Mouse (Mus musculus): Measurements from ENCODE around the gene Trpm3. TPM values are rescaled to one million over a fixed set of nuclear protein-coding genes. Genes with fewer than 3 reads are reported as not detected.

Gene Trpm3
- total RNA-seq, 2 experiments from 2014 or later, result 1.3 to 1.6 TPM

- peak; percentile 68 to 75 for DNase-seq (ENCODE audit: low spot score in 2 of 2)
These were observed 165.3 kb downstream of the Trpm3 start for GRCm38 (mm10) chr19:22303952-22304655.

GRCm38 (mm10) chr19:22308081-22308480, 169.2 kb downstream of the Trpm3 start:
- no peak for DNase-seq (ENCODE audit: low spot score in 2 of 2)

- DNase-seq (ENCODE audit: low spot score in 2 of 2), result no peak
These were observed 178.5 kb downstream of the Trpm3 start for GRCm38 (mm10) chr19:22317306-22317705.

GRCm38 (mm10) chr19:22326813-22327212, 188.0 kb downstream of the Trpm3 start:
- no peak for DNase-seq (ENCODE audit: low spot score in 2 of 2)

GRCm38 (mm10) chr19:22327226-22327625, 188.4 kb downstream of the Trpm3 start:
- DNase-seq (ENCODE audit: low spot score in 2 of 2), result no peak

- DNase-seq (ENCODE audit: low spot score in 2 of 2), result no peak
These were observed 197.4 kb downstream of the Trpm3 start for GRCm38 (mm10) chr19:22336278-22336677.

- peak in 1 of 2 experiments; percentile 3 for DNase-seq (ENCODE audit: low spot score in 2 of 2)
These were observed 198.6 kb downstream of the Trpm3 start for GRCm38 (mm10) chr19:22337468-22337867.

- no peak for DNase-seq (ENCODE audit: low spot score in 2 of 2)
These were observed 200.1 kb downstream of the Trpm3 start for GRCm38 (mm10) chr19:22338927-22339326.

GRCm38 (mm10) chr19:22354037-22354541, 215.2 kb downstream of the Trpm3 start:
- no peak for DNase-seq (ENCODE audit: low spot score in 2 of 2)

- DNase-seq (ENCODE audit: low spot score in 2 of 2), result no peak
These were observed 248.0 kb downstream of the Trpm3 start for GRCm38 (mm10) chr19:22386890-22387289.

GRCm38 (mm10) chr19:22394700-22395099, 255.9 kb downstream of the Trpm3 start:
- DNase-seq (ENCODE audit: low spot score in 2 of 2), result no peak

GRCm38 (mm10) chr19:22404049-22404448, 265.2 kb downstream of the Trpm3 start:
- no peak for DNase-seq (ENCODE audit: low spot score in 2 of 2)

- DNase-seq (ENCODE audit: low spot score in 2 of 2), result no peak
These were observed 279.4 kb downstream of the Trpm3 start for GRCm38 (mm10) chr19:22418239-22418638.

GRCm38 (mm10) chr19:22437207-22437606, 298.4 kb downstream of the Trpm3 start:
- DNase-seq (ENCODE audit: low spot score in 2 of 2), result no peak

- no peak for DNase-seq (ENCODE audit: low spot score in 2 of 2)
These were observed 308.8 kb downstream of the Trpm3 start for GRCm38 (mm10) chr19:22447418-22448339.

GRCm38 (mm10) chr19:22448340-22449288, 309.8 kb downstream of the Trpm3 start:
- no peak for DNase-seq (ENCODE audit: low spot score in 2 of 2)

GRCm38 (mm10) chr19:22451290-22451689, 312.4 kb downstream of the Trpm3 start:
- DNase-seq (ENCODE audit: low spot score in 2 of 2), result no peak

GRCm38 (mm10) chr19:22456935-22457334, 318.1 kb downstream of the Trpm3 start:
- DNase-seq (ENCODE audit: low spot score in 2 of 2), result no peak

- no peak for DNase-seq (ENCODE audit: low spot score in 2 of 2)
These were observed 323.2 kb downstream of the Trpm3 start for GRCm38 (mm10) chr19:22462043-22462442.

- DNase-seq (ENCODE audit: low spot score in 2 of 2), result no peak
These were observed 324.7 kb downstream of the Trpm3 start for GRCm38 (mm10) chr19:22463506-22463905.

- no peak for DNase-seq (ENCODE audit: low spot score in 2 of 2)
These were observed 330.8 kb downstream of the Trpm3 start for GRCm38 (mm10) chr19:22469608-22470007.
